Mouse (Mus musculus) spleen, adult 18-20 months (tissue): ENCODE measurements at regions not wholly inside any gene's neighbourhood (a gene's known extent, or its start where the extent isn't known, plus 50 kb on each side); places are given as distances from the start of the nearest gene placed in this dataset.

Experiments
- DNase-seq, 2 experiments: peaks; one replicate each; pipeline ENCODE4 v3.0.0; 2022; ENCODE audit warnings: mixed read lengths in 2 of 2

DNA sequence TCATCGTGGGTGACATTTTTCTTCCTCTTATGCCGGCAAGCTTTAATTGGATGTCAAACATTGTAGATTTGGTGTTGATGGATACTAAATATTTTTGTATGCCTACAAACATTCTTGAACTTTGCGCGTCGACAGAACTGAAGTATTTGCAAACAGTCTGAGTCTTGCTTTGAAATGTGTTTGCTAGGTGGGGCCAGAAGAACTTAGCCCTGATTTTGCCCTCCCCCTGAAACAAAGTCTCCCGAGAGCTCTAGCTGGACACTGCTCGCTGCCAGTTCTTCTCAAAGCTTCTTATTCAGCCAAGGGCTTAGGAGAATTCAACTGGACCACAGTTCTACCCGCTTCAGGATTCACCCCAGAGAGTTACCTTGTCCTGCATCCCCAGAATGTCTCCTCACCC is 133.0 kb downstream of the Rpap3 start:
- DNase-seq: no peak

DNA sequence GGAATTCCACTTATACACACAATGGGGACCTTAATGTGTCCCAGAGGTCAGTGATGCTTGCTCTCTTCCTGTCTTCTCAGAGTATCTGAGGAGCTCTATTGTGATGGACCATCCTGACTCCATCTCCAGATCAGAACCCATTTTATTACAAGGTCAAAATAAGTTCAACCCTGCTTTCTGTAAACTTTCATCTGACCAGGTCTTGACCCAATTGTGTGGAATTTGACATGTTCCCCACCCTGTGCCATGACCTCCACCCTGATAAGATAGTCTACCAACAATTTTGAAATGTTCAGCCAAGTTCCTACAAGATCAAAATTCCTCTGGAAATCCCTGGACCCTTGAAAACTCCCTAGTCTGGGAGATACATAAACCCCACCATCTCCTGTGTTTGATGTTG is 133.7 kb downstream of the Rpap3 start:
- no peak for DNase-seq

DNA sequence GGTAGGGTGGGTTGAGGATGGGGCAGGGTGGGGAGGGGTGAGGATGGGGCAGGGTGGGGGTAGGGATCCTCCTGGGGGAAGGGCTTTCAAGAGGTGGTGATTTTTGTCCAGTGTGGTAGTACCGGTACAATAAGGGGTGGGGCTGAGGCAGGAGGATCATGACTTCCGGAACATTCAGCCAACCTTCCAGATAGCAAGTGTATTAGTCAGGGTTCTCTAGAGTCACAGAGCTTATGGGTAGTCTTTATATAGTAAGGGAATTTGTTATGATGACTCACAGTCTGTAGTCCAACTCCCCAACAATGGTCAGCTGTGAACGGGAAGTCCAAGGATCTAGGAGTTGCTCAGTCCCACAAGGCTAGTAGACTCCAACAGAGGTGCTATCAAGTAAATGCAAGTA is 145.5 kb downstream of the Rpap3 start:
- no peak for DNase-seq

DNA sequence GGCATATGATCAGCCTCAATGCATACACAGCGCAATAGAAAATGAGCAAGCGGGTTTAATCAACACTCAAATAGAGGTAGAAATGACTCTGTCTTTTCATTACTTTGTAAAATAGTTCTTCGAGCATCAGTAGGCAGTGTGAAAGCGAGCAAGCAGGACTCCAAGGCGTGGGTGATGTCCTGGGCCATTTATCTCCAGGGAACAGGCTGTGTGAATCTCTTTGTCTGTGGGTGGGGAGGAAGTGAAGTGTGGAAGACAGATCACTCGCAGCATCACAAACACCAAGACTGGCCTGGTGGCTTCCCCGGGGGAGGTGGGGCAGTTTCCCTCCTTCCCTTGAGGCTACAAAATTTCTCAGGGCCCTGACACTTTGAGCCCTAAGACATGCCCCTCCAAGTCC is 146.9 kb downstream of the Rpap3 start:
- no peak for DNase-seq

DNA sequence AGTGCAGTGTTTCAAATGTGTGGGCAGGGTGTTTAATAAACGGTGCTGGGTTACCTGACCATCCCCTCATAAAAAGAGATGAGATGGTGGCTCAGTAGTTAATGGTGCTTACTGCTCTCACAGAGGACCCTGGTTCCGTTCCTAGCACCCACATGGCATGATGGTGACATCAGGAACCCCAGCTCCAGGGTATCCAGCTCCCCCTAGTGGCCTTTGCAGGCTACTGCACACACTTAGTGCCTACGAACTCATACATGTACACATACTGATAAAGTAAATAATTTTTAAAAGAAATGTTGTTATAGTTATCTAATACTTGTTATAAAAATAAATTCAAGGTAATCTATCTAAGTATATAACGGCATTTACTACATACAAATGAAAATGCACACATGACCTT is 157.3 kb downstream of the Rpap3 start:
- DNase-seq: no peak

DNA sequence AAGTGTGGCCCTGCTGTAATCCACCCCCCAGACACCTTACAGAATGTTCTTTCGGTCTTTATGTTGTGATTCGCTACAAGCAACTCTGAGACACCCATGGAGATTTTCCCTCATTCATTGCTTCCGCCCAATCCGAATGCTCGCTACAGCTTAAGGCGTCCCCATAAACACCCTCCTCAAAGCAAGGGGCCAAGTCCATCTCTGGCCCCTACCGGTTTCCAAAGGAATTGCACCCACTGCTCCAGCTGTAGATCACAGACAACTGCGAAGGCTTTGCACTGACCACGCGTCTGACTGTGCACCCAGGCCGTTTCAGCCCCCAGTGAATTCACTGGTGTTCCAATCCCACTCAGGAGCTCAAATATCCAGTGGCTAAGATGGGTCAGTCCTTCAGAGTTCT is 160.6 kb downstream of the Rpap3 start:
- DNase-seq: peak in 1 of 2 experiments; percentile 3

DNA sequence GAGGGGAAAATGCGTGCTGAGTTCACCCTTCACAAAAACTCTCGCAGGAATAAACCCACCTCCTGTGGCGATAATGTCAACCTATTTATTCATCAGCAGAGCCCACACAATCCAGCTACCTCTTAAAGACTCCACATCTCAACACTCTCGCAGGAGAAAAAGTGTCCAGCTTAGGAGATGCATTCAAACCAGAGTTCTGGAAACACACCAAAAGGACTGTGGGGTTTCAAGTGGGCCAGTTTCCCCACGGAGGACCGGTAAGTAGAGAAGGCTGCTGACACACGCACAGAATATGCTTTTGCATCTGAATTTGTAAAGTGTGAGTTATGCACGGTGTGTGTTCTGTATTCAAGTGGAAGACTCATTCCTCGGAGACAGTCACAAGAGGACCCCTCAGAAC is 164.0 kb downstream of the Rpap3 start:
- DNase-seq: no peak

DNA sequence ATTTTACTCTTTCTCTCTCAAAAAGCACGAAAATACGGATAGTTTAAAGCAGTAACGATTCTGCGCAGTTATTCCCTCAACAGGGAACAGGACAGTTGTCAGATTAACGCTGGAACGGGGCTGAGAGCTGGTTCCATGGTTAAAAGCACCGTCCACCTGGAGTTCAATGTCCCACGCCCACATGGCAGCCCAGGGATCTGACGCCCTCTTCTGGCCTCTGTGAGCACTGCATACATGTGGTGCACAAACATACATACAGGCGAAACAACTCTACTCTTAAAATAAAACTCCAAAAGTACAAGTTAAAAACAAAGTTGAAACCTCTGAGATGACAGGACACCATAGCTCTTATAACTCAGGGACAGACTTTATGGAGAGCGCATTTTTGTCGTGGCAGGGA is 169.5 kb downstream of the Rpap3 start:
- no peak for DNase-seq

DNA sequence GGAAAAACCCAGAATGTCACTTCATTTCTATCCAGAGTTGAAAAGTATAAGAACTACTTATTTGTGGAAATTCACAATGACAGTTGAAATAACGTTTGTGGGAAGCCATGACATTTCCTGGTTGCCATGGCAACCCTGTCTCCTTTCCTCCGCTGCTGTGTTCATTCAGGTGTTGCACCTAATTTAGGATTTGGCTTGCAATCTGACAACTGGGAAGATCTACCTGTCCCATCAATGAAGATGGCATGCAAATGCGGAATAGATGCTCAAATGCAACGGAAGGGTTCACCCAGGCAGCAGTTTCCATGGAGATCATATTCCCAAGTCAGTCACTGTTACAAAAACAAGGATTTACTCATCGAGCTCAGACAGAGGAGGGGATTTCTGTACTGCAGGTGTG is 170.7 kb downstream of the Rpap3 start:
- no peak for DNase-seq

DNA sequence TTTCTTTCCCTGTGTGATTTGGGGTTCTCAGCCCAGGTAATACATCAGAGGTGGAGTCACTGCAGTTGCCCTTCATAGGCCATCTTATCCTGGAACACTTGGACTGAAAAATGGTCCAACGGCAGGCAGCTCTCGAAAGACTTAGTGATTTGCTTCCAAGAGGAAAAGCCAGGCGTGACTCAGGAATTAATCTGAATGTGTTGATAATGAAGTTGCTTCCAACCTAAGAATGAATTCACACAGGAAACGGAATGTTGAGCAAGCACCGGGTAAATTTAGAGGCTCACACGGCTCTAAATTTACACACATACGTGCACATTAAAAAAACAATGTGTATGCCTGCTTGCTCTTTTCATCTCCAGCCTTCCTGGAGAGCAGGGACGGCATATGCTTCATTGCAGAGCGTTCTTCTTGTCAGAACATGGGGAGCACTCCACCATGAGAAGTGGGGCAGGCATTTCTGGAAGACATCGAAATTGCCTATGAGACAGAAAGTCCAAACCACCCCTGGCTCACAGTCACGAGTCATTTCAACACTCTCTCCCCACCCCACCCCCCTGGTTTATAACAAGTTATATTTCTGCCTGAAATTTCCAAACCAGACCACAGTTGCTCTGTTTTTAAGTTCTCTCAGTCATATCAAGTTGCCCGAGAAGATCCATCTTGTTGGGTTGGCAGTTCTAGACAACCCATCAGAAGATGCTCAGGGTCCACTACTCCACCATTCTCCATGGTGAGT is 171.9 kb downstream of the Rpap3 start:
- no peak for DNase-seq

DNA sequence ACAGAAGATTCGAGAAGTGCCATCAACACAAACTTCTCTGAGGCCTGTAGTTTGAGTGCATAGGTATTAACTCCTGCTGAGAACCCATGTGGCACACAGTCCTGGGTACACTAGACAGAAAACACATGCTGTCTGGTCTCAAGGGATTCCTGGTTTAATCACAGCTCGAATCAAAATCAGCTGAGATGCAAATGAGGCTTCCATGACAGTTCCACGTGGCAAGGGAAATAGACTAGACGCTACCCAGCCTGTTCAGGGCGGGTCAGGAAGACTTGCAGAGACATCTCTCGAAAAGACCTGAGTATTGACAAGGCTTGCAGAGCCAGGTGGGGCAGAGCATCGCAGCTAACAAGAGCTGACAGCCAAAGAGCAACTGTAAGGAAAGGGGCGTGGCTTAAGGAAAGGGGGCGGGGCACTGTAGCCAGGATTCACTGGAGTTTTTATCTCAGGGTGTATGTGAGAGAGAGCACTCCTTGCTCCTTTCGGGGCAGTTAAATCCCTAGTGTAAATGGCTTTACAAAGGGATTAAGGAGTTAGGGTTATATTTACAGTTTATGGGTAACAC is 173.2 kb downstream of the Rpap3 start:
- DNase-seq: peak in 1 of 2 experiments; percentile 26

DNA sequence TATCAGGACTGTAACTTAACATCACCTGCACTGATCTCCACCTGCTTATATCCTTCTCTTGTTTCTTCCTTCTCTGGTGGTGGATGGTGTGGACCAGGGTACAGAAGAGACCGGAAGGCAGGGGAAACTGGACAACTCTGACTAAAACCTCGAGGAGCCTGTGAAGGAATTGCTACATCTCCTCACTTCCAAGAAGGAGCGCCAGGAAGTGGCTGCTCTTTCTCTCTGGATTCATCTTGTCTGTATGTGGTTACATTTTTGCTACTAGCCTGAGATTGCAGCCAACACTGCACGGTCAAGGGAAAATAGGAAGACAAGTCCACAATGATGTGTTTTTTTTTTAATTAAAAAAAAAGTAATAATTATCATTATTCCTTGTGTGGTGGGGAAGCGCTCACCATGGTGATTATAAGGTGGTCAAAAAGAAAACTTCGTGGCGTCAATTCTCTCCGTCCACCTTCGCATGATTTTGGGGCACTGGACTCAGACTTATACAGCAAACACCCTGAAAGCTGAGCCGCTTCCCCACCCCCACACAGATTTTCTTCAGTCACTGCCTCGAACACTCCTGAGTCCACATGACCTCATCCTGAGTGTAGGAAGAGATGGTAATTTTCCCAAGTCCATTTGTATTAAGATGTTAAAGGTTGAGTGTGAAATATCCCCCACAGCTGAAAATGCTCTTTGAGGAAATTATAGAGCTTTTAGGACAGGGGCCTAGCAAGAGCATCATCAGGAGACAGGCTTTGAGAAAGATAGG is 177.2 kb downstream of the Rpap3 start:
- DNase-seq: no peak

DNA sequence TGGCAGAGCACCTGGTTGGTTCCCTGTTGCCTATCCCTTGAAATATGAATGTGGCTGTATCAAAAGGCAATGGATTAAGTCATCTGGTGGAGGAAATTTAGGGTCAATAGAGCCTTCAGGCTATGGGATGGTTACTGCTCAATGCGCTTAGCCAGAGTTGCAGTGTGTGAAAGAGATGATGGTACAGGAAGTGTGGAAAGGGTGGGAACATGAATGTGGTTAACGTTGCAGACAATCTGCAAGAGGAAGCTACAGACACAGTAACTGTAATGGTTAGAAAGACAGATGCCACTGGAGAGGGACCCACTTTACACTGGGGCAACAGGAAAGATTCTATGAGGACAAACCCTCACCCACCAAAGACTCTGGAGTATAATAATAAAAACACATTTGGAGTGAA is 185.2 kb downstream of the Rpap3 start:
- no peak for DNase-seq

DNA sequence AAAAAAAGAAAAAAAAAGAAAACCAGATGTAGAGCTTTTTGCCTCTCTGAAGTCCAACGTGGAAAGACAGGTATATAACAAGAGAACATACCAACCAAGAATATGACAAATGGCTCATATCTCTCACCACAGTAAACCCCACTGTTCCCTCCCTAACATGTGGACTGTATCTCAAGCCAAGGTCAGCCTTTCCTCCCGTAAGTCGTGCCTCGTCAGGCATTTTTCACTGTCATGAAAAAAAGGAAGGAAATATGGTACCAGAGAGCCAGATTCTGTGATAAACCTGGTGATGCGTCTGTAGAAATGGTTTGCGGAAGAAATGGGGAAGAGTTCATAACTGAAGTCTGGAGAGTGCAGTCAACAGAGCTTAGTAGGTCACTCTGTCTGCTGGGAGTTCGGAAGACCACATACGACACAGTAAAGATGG is 185.7 kb downstream of the Rpap3 start:
- no peak for DNase-seq

DNA sequence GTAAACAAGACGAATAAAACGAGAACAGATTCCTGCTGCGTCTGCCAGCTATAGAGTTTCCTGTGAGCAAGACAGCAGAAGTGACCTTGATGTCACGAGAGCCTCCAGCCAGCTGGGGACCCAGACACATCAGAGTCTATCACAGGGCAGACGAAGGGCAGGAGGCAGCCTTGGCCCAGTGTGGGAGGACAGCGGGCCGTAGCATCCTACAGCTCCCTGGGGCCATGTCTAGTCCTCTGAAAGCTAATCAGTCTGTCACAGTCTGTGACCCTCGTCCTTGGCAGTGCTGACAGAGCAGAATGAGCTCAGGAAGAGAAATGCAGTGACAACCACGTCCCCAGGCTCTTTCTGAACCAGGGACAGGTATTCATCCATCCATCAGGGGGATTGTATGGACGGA is 187.7 kb downstream of the Rpap3 start:
- no peak for DNase-seq

DNA sequence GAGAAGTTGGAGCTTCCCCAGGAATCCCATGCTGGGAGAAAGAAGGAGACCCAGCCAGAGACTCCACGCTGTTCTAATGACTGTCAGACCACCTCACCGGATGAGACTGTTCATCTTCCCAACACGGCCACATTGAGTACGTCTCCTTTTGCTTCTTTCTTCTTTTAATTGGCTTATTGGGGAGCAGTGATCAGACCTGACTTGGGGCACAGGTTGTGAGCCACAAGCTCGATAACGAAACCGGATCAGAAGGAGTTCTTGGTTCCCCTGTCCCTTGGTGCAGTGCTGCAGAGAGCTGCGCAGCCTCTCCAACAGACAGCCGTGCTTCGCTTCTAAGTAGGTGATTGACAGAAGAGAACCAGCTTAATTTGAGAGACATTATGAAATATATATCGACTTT is 188.4 kb downstream of the Rpap3 start:
- DNase-seq: no peak

DNA sequence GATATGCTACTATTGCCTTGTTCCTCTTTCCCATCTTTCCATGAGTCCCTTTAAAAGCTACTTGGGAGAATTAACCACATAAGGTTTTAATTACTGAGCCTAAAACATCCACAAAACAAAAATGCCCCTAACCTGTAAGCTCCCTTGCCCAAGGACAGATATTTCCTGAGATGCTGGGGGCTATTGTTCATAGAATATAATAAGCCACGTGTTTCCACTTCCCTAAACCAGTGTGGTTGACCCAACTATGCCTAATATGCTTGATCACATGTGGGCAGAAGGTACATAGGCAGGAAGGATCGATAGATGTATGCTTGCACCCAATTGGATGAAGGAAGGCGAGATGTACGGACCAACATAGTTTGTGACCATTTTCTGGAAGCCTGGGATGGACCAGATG is 189.9 kb downstream of the Rpap3 start:
- no peak for DNase-seq

DNA sequence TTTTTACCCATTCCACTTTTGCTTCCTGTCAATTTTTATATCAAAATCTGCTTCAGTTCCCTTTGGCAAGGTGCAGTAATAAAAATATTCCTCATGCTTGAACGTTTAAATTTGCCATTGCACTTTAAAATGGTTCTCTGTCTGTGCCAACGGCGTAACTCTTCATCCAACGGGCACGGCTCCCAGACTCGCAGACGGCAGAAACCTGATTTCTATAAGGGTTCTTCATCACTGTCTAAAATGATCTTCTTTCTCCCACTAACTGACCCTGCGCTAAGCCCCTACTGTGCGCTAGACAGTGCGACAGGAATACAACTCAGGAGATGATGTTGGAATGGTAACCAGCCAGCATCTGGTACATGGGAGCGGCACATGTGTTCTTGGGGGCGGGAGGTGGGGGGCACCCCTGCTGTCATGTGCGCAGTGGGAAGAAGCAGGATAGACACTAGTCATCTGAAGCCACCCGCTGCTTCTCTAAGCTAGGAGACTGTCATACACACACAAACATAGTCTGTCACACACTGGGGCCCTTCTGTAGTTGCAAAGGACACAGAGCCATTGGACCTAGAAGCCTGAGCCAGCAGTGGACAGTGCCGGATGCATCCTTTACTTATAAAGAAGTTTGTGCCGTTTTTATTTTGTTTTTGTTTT is 197.8 kb downstream of the Rpap3 start:
- no peak for DNase-seq

DNA sequence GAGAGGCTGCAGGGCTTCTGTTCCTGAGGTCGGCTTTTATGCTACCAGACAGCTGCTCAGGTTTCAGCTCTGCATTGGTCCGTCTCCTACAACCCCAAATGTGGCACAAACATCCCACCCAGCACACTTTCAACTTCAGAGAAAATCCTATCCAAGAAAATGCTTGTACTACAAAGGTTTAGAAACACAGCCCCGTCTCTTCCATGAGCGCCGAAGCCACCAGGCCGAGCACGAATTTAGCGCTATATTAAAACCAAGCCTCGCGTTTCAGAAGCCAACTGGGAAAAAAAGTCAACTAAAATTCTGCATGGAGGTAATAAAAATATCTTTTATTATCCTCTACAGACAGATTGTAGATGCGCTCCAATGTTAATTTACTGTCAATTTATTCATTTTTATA is 198.4 kb downstream of the Rpap3 start:
- DNase-seq: no peak

DNA sequence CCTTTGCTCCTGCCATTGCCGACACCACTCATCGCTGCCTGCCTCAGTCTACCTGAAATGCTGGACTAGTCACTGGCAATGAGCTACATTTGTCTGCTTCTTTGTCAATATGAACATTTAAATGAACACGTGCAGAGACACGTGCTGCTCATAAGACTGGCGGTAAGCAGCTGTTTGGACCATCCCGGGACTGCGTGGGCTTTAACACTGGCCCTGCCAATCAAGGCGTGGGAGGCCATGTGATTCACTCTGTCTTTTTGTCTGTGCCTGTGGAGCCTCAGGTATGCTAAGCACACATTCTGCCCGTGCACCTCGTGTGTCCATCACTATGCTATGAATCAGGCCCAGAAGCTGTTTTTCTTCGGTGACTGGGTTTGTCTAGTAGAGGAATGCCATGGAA is 199.9 kb downstream of the Rpap3 start:
- DNase-seq: no peak

DNA sequence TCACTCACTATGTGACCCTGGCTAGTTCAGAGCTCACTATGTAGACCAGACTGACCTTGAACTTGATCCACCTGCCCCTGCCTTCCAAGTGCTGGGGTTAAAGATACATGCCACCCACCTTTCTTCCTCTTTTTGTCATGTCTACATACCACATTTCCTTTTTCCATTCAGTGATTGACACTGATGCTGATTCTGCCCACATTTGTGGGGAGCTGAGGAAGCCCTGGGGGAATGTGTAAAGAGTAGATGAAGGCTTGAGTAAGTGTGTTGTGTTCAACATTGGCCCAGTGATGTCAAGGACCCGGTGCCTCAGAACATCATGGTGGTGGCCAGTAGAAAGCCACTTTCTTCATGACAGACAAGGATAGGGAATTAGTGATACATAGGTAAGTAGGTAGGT is 201.3 kb downstream of the Rpap3 start:
- no peak for DNase-seq

DNA sequence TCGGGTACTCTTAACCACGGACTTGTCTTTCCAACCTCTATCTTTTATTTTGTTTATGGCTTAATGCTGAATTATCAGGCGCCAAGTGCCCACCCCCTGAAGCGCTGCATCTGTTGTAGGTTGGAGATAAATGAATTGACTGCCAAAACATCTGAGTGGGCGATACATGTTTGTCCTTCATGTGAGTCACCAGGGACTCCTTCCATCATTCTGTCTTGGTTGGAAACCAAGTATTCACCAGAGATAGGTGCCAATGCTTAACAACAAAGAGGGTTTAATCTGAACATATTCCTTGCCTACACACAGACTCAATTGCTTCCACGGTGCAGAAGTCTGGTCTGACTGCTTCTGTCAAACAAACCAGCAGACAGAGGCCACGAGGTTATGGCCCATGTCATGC is 203.6 kb downstream of the Rpap3 start:
- DNase-seq: no peak

DNA sequence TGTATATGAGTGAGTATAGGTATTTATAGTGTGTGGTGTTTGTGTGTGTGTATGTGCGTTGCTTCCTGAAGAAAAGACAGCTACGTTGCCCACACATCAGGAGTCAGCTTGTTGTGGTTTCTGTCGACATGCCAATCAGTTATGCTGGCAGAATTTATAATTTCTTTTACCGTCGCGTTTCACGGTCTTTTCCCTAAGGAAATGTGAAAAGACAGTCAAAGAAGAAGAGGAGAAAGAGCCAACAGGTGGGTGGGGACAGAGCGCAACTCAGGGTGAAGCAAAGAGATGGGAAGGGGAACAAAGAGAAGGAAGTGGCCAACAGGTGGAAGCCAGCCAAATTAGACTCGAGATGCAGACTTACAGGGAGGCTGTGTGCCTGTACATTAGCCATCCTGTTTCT is 204.2 kb downstream of the Rpap3 start:
- DNase-seq: no peak
